Mouse (Mus musculus) embryonic stem cell, embryonic (primary cell): ENCODE measurements around the gene Pot1b.

Source experiments
- CTCF ChIA-PET, 4 experiments: fragments of 300-600 bp in 2 of 4; fragments of 350-600 bp in 2 of 4; sonication (Branson Sonifier 250); formaldehyde crosslinking; loops; one replicate each; lab custom pipeline; 2022; ENCODE audit warnings: inconsistent platforms in 2 of 4; lab: Charles Lee
- POLR2A ChIA-PET, 4 experiments: fragments of 300-600 bp in 2 of 4; fragments of 350-600 bp in 2 of 4; sonication (Branson Sonifier 250); formaldehyde crosslinking; loops; one replicate each; lab custom pipeline; 2022; ENCODE audit warnings: antibody characterized with exemption in 4 of 4, inconsistent platforms in 1 of 4; lab: Charles Lee

The Pot1b gene

DNA sequence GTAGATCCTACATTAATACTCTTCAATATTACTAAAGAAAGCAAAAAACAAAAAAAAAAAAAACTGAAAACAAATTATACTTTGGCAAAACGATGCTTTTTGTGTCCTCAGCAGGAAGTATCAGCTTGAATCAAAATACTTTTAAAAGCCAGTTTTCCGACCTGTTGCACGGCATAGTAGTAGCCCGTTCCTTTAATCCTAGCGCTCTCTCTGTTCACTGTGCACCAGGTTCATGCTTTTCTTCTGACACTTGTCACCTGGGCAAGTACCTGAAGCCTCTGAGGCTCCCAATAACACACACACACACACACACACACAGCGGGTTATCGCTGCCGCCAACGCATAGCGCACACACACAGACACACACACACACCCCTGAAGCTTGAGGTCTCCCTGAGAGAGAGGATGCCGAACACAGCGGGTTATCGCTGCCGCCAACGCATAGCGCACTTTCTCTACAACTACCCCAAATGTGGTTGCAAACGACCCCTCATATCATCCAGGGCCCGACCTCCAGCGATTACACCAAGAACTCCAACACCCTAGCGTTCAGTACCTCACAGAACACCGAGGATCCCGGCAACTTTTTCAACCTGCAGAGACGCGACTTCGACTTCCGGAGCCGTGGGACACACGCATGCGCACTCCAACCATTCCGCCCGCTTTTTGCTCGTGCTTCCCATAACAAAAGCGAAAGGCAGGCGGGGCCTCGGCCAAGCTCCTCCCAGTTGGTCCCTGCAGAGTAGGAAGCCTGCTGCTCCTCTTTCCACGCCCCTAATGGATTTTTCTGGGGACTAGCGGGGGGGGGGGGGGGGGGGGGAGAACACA lies at the start of gene Pot1b:
Gene Pot1b, minus strand, starts transcription at position 645 of the 828 bp plus-strand sequence.
- ChIA-PET CTCF (interaction anchor here in 3 of 4 experiments (1.0 to 1.3 kb wide), 4 partner anchors 10 to 543 kb away, joined by 3 to 4 read pairs (median 4); no protein-coding TSS in a partner anchor), POLR2A (interaction anchor here in 3 of 4 experiments (0.7 to 1.7 kb wide), 5 partner anchors 9 to 267 kb away, joined by 3 to 14 read pairs (median 3); partner anchors contain the start of genes St6gal2 (in 1 of the 3) and Zfp959 (in 1 of the 3))

- ChIA-PET CTCF (no interaction called here), POLR2A (no interaction called here)
Observed at GRCm38 (mm10) chr17:55751170-55751569, 38.7 kb upstream of the Pot1b start.

DNA sequence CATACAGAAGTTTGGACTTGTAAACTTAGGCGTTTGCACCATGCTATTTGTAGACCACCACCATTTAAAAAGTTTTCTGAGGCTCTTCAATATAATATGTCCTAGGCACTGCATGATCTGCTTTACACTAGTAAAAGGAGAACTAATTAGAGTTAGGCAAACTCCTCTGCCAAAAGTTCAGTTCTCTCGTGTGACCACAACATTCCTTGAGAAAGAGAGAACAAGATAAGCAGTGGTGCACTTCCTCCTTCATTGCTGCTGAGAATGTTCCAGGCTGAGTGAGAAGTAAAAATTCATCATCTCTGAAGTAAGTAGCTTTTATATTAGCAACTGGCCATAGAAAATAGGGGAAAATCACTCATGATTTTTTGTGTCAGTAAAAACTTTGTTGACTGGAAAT lies 37.4 kb upstream of the Pot1b start, which contains the start of gene Adgre4:
Gene Adgre4, plus strand, starts transcription at position 199 of the 400 bp plus-strand sequence.
- CTCF ChIA-PET, result no interaction called here
- POLR2A ChIA-PET, result no interaction called here

GRCm38 (mm10) chr17:55736675-55737074 lies 24.2 kb upstream of the Pot1b start:
- POLR2A ChIA-PET, result no interaction called here
- CTCF ChIA-PET, result no interaction called here

GRCm38 (mm10) chr17:55726193-55726592 lies 13.8 kb upstream of the Pot1b start:
- POLR2A ChIA-PET, result no interaction called here
- CTCF ChIA-PET, result no interaction called here

DNA sequence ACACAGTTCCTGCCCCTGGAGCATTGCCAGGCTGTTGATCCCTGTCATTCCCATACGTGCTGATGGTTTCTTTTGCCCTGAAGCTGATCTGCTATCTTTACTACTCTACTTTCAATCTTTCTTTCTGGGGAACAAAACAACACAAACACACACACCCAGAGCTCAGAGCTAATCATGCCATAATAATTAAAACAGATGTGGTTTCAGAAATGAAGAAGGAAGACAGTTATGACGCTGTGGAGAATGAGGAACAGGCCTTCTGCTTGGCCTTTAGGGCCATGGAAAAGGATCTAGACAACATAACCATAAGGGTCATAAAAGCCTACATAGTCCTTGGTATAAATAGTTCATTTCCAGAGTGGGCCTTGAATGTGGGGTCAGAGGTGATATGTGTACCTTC lies 9.8 kb upstream of the Pot1b start:
- ChIA-PET CTCF (no interaction called here), POLR2A (interaction anchor here in 1 of 4 experiments (0.6 kb wide), 1 partner anchor 1375 kb away, joined by 3 read pairs; no protein-coding TSS in a partner anchor)

- ChIA-PET CTCF (no interaction called here), POLR2A (no interaction called here)
Observed at GRCm38 (mm10) chr17:55721270-55721669, 8.8 kb upstream of the Pot1b start.

GRCm38 (mm10) chr17:55702865-55703264 lies 9.6 kb downstream of the Pot1b start:
- CTCF ChIA-PET, result interaction anchor here (0.5 to 1.4 kb wide), 17 partner anchors 9 to 1063 kb away, joined by 3 to 7 read pairs (median 3); partner anchors contain the start of genes Pot1b (in 2 of the 4), Hdgfl2 (in 1 of the 4) and Zfp119b (in 1 of the 4)
- POLR2A ChIA-PET, result interaction anchor here in 3 of 4 experiments (0.6 to 1.7 kb wide), 9 partner anchors 9 to 376 kb away, joined by 3 to 14 read pairs (median 4); partner anchors contain the start of genes Pot1b (in 2 of the 3), Ebi3 (in 1 of the 3) and Hdgfl2 (in 1 of the 3)

DNA sequence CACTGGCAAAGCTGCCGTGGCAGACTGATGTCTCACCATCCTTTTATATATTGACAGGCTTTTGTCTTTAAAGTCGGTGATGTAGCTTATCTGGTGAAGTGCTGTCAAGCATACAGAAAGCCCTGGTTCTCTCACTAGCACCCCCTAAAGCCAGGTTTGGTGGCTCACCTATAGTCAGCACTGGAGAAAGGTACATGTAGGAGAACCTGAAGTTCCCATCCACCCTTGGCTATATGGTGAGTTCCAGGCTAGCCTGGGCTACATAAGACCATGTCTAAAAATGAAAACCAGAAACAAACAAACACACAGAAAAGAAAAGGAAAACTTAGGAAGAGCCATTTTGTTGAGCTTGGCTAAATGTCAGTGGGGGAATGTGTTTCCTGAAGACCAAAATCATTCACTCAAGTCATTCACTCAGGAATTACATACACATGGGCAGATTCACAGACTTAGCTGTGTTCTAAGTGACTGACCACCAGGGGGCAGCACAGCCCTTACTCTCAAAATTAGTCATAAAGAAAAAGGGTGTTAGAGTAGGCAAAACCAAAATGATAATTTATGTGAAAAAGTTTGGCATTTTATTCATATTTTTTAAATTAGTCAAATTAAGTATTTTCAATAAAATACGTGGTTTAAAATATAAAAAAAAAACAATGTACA lies 10.1 kb downstream of the Pot1b start:
- CTCF ChIA-PET, result interaction anchor here (0.5 to 1.4 kb wide), 22 partner anchors 10 to 1064 kb away, joined by 3 to 7 read pairs (median 3); partner anchors contain the start of genes Pot1b (in 3 of the 4), Hdgfl2 (in 1 of the 4) and Zfp119b (in 1 of the 4)
- POLR2A ChIA-PET, result interaction anchor here in 3 of 4 experiments (0.6 to 1.7 kb wide), 9 partner anchors 10 to 405 kb away, joined by 3 to 14 read pairs (median 4); partner anchors contain the start of genes Pot1b (in 2 of the 3), Ebi3 (in 1 of the 3) and Hdgfl2 (in 1 of the 3)

- CTCF ChIA-PET, result no interaction called here
Observed at GRCm38 (mm10) chr17:55699388-55699787, 13.0 kb downstream of the Pot1b start.

GRCm38 (mm10) chr17:55661099-55661498 lies 51.3 kb downstream of the Pot1b start:
- ChIA-PET CTCF (no interaction called here), POLR2A (no interaction called here)

More at GRCm38 (mm10) chr17:55699388-55699787, 13.0 kb downstream of the Pot1b start:
- POLR2A ChIA-PET, result no interaction called here

DNA sequence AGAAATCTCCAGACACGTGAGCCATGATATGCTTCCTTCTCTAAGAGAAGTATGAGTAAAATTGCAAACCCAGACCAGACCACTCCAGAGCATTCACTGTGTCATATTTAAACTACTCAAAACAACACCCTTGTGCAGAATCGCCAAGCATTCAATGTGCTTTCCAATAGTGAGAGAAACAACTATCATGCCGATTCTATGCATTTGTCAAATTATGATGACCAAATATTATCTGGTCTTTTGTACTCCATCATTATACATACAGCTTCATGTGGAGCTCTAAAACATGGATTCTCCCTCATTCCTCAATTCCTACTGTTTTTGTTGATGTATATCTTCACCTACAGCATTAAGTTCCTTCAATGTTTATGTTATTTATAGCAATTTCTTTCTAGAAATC lies 87.3 kb downstream of the Pot1b start, which contains the start of gene Vmn2r118:
Gene Vmn2r118, minus strand, starts transcription at position 101 of the 400 bp plus-strand sequence.
- CTCF ChIA-PET, result no interaction called here
- POLR2A ChIA-PET, result no interaction called here
